Mouse (Mus musculus) cerebellum, adult 9-10 months (tissue): Measurements from ENCODE around the gene Gapvd1.

Experiments
- DNase-seq: peaks from one replicate; pipeline ENCODE4 v3.0.0; 2022

The Gapvd1 gene

DNA sequence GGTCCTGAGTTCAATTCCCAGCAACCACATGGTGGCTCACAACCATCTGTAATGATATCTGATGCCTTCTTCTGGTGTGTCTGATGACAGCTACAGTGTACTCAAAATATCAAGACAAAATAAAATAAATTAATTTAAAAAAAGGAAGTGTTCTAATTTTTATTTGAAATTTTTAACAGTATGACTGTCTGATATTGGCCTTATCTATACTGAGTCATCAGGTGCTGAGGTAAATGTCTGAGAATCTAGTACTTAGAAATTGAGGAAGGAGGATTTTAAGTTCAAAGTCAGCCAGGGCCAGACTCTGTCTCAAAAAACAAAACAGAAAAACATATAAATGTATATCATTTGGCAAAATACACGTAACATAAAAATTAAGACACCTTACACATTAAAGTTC lies 46.4 kb downstream of the Gapvd1 start:
- no peak for DNase-seq

DNA sequence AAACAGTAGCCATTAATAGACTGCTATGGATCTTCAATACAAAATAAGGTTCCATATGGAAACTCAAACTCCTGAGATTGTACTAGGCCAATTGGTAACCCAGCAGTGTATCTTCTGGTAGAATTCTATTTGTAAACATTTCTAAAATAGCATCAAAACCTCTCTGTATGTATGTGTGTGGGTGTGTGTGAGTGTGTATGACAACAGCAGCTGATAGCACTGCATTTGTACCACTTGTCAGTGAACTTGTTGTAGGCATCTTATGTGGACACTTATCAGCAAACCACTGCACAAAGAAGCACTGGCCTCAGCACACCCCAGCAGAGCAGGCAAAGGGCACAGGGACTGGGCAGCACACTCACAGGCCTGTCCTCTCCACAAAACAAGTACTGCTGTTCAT lies 58.4 kb downstream of the Gapvd1 start:
- no peak for DNase-seq

DNA sequence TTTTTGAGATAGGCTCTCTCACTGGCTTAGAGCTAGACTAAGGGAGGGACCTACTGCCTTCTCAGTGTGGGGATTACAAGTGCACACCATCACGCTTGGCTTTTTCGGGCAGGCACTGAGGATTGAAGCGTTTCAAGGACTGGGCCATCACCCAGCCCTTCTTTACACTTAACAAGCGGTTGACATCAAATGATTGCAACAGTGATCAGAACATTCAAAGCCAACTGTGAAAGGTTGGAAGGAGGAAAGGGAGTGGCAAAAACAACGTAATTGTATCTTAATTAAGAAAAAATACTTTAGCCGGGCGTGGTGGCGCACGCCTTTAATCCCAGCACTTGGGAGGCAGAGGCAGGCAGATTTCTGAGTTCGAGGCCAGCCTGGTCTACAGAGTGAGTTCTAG lies 62.2 kb downstream of the Gapvd1 start:
- DNase-seq: no peak

DNA sequence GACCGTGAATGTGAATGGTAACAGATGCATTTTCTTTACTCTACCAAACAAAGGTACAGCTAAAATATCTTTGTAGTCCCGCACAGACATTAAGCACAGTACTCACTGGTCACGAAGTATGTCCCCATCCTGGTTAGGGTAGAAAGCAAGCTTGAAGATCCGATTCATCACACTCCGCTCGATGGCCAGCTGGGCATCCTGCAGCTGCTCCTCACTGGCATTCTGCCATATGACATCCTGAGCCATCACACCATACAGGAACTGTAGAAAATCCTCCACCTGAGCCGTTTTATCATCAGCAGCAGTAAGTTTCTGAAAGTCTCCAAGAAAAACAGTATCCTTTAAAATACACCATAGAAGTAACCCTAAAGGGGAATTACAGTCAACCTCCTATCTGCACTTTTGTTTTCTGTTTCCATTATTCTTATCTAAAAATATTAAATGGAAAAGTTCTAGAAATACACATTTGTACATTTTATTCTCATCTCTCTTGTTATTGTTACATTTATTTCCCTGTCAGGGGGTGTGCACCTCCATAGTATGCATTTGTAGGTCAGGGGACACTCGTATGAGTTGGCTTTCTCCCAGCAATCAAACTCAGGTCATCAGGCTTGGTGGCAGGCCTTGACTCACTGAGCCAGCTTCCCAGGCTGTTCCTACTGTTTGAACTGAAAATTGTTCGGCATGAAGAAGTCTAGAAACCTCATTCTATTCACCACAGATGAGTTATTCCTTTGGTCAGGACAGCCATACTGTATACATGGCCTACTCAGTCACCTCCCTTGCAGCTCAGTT lies 70.8 kb downstream of the Gapvd1 start:
- DNase-seq: peak; percentile 44

DNA sequence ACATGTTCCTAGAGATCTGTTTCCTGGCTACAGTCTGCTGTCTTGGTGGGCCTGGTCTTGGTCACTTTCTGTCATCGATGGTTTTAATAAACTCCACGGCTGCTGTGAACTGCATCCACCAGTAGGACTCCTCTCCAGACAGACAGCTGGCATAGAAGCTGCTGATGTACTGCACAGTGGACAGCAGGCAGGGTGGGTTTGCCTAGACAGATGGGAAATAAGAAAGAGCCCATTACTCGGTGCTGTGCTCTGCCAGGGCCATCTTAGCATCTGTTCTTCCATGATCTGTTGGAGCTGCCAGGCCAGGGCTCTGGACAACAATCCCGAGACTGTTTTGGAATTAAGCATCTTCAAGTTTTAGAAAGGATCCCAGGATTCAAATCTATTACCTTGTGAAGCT lies 77.1 kb downstream of the Gapvd1 start:
- no peak for DNase-seq

DNA sequence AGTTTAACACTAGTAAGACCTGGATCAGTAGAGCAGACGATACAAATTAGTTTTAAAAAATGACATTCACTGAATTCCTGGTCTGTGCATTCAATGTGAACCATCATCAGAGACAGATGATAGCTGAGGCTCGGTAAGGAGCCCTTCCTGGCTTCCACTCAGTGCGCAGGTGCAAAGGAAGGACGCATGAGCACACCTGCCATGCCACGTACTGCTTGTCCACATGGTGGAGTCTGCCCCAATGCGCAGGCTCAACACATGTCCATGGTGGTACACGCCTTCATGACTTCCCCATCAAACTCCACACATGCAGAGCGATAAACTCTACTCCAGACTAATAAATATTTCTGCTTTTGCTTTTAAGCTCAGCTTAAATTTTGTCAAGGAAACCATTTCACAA lies 78.0 kb downstream of the Gapvd1 start:
- DNase-seq: no peak

DNA sequence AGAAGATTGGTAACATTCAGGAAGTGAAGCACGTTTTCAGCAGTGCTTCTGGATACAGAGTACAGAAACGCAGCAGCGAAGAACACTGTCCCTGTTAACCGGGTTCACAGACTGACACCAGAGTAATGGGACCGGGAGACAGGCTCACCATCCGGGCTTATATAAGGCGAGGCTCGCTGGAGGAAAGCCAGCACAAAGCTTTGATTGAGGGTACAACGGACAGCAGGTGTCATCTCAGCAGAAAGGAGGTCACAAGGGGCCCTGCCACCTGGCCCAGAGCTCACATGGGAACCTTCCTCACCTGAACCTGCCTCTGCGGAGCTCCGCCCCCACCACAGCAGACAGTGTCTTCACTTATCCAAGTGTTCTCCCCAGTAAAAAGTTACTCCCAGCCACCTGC lies 81.2 kb downstream of the Gapvd1 start:
- DNase-seq: peak; percentile 80

DNA sequence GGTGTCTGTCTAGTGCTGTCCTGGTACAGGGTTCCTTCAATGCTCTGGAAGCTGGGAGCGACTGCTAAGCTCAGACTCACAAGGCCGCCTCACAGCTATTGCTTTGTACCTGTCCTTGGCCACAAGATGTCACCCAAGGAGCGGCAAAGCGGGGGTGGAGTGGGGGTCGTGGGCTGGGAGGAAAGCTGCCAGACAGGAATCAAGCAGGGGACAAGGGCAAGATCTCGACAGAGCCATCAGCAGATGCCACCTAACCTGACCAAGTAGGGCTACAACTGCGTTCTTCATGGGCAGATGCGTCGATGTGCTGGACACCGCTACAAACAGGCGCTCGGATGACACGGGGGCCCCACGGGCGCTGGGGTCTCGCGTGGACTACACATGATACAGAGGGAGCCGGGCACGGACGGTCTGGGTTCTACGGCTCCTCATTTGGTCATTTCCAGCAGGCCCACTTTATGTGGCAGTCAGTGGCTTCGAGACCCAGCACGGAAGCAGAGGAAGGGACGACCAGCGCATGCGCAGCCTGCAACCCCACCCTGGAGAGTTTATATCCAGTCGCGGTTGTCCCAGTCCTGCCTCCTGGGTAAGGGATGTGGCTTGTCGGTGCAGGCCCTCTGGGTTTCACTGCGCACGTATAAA lies 83.5 kb downstream of the Gapvd1 start:
- peak; percentile 51 for DNase-seq

DNA sequence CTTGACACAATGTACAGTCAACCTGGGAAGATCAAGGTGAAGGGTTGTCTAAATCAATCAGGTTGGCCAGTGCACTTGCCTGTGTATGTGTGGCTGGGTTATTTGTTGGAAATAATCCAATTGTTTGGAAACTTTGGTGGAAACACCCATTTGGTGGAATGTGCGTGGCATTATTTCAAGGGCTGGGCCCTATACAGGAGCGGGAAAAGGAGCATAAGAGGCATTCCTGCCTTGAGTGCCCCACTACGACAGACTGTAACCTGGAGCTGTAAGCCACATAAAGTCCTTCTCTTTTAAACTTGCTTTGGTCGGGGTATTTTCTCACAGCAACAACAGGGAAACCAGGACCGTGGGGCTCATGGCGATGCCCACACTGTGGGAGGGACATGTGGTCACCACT lies 84.6 kb downstream of the Gapvd1 start:
- DNase-seq: no peak

DNA sequence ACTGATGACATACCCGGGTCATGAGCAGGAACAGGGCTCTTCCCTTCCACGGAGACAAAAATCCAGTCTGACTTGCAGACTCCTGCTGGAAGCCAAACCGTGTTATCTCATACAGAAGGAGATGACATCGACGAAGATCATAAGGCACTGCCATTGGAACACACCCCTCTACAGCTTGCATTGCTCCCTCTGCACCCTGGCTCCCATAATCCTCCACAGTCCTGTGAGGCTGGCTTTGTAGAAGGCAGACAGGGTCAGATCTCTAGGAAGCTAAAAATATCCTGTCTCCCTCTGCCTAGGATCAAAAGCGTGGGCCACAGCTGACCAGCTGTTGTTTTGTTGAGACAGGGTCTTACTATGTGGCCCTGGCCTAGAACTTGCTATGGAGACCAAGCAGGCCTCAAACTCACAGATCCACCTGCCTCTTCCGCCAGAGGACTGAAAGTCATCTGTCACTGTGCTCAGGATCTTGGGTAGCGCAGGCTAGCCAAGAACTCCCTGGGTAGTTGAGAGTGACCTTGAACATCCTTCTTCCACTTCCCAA lies 85.8 kb downstream of the Gapvd1 start:
- no peak for DNase-seq

DNA sequence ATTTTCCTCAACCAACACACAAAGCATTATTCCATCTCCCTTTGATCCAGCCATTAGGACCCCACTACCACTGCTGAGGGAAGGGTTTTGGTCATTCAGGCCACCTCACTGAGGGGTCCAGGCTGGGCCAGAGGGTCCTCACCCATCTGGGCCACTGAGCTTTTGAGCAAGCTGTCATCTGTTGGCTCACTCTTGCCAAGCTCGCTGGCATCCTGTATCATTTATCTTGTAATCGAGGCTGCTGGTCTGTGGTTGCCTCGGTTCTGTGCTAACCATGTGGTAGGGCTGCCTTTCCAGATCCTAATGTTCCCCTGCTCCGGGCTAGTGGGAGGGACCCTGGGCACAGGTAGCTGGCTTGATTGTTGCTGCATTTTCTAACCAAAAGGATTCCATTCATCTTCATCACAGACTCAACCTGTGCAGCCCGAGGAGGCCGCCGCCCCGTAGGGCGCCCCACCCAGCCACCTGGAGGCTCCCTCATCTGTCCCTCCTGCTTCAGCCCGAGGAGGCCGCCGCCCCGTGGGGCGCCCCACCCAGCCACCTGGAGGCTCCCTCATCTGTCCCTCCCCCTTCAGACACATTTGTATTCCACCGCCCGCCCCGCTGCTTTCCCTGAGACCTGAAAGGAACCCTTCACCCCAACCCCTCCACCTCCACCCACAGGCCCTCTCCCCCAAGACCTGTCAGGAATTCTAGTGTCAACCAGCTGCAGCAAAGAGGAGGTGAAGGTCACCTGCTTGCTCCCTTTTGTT lies 86.4 kb downstream of the Gapvd1 start:
- no peak for DNase-seq

DNA sequence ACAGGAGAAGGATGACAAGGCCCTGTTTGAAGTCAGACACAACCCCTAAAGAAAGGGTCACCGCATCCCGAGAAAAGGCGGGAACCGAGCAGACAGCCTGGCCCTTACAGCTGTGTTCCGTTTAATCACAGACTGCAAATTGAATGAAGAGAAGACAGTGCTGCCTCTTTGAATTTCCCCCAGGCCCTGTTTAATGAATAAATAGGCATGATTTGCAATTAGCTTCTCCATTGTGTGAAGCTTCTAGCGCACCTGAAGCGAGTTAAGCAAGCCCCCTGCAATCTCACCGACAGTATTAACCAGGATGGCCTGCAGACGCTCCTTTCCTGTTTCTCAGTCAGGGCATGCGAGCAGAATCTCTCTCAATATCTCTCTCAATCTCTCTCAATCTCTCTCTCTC lies 87.2 kb downstream of the Gapvd1 start:
- DNase-seq: no peak

DNA sequence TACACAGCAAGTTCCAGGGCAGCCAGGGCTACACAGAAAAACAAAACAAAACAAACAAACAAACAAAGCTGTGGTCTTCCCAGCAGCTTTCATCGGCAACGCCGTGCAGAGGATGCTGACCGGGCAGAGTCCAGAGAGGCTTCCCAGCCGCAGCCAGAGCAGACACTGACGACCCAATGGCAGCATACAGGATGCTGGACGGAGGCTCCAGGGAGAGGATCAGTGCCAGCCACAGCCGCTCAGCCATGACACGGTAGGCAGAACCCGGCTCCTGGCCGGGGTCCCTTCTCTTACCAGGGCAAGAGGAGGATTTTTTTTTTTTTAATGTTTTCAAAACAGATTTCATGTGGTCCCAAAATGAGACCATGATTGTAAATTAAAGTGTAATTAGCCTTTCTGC lies 107.6 kb downstream of the Gapvd1 start:
- DNase-seq: no peak

DNA sequence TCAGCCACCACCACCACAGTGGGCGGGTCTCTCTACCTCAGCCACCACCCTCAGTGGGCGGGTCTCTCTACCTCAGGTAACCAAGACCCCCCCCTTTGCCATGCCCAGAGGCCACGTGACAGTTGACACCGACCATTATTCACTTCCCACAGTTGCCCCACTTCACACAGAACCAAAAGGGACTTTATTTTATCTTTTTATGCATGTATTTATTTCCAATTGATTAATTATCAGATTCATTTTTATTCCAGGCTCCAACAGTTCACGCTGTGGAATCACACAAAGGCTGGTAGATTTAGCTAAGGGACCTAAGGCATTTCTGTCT lies 108.5 kb downstream of the Gapvd1 start:
- no peak for DNase-seq

DNA sequence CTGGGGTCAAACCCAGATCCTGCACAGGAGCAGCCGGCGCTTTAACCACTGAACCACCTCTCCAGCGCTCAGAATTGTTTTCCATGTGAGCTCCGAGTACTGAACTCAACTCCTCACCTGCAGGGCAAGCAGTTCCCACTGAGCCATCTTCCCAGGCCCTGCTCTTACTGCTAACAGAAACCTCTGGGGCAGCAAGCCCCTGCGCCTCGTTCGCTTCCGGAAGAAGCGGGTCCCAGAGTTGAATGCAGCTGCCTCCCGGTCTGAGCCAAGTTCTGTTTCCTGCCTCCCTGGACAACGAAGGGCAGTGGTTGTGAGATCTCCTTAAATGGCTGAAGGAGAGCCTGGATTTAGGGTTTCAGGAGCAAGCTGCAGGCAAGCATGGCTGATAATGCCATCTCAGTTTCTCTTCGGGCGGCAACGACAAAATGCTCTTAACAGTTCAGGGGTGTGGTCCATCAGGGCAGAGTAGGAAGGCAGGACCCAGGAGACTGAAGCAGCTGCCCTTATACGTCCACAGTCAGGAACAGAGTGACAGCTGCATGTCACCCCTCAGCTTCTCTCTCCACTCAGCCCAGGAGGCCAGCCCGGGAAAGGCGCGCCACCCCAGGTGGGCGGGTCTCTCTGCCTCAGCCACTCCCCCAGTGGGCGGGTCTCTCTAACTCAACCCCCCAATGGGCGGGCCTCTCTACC lies 109.0 kb downstream of the Gapvd1 start:
- no peak for DNase-seq

DNA sequence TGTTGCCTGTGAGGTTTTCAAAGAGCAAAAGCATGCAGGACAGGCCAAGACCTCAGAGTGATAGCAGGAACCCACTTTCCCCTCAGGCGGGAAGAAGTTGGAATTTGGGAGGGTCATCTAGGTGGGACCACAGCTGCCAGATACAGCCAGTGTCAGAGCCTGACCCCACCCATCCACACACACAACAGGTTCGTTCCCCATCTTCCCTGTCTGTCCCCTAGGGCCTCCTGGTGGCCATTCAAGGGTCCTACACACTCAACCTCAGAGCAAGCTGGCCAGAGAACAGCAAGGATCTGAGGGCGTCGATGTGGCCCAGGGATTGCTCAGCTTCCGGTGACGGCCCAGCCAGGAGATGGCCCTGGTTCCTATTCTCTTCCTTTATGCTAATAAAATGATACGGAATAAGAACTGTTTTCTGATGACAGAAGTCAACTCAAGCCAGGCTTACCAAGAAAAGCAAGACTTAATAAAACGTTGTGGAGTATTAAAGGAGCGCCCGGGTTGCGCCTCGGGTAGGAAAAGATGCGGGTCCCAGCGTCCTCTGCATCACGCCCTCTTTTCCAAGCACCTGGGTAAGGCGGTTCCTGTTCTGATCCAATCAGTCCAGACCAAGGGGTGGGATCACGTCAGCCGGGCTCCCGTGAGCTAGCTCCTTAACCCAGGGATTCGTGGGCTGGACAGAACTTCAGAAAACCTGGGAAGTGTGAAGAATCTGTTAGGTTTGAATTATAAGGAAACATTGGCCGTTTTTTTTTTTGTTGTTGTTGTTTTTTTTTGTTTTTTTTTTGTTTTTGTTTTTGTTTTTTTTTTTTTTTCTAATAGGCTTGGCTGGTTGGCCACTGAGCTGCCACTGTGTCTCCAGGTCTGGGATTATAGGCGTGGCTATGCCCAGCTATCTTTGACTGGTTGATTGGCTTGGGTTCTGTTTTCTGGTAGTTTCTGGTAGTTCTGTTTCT lies 110.2 kb downstream of the Gapvd1 start:
- DNase-seq: no peak

DNA sequence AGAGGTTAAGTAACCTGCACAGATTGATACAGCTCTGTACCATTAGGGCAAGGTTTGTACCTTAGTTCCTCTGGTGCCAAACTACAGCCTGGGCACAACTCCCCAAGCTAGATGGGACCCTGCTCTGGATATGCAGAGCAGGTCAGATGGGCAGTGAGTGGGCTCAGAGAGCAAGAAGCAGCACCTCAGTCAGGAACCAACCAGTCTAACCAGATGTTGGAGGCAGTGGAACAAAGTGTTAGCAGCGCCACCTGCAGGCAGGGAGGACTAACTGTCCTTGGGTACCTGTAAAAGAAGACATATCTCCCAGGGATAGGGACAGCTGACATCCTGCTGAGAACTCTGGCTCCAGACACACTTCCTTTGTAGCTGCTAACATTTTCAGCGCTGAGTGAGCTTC lies 112.7 kb downstream of the Gapvd1 start:
- no peak for DNase-seq

DNA sequence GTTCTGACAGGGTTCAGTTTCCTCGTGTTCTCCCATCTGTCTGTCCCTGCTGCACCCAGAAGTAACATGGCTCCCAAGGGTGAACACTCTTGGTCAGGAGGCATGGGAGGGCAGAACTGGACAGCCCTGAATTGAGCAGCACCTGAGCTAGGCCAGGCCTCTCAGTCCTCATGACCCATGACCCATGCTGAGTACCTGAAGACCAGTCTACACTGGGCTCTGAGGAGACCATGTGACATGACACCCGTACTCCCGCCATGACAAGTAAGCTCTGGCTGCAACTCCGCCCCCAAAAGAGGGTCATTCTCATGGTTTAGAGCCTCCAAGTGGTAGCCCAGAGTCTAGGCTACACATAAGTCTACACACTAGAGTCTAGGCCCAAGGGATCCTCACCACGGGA lies 115.3 kb downstream of the Gapvd1 start:
- no peak for DNase-seq

DNA sequence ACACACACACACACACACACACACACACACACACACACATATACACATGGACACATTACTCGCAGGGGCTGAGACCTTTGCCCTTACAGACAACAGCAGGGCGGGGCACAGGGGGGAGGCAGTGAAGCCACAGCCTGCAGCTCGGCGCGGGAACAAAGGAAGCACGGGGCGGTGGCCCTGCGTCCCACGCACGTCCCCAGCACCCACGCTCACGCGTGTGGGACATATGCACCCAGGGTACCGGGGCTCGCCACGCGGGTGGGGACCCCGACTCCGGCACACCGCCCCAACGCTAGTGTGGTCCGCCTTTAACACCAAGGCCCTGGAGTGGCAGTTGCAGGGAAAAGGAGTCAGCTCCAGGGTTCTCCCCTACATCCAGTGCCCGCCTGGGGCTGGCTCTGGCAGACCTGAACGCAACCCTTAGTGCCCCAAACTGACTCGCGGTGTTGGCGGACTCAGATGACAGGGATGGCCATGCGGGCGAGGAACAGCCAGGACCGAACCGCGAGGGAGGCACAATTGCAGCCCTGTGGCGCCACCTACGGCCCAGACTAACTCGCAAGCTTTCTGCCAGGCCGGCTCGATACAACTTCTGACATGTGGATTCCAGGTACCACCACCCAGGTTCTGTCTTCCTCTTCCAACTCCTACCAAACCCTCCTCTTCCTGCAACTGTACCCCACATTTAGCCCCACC lies 115.9 kb downstream of the Gapvd1 start:
- peak; percentile 82 for DNase-seq

DNA sequence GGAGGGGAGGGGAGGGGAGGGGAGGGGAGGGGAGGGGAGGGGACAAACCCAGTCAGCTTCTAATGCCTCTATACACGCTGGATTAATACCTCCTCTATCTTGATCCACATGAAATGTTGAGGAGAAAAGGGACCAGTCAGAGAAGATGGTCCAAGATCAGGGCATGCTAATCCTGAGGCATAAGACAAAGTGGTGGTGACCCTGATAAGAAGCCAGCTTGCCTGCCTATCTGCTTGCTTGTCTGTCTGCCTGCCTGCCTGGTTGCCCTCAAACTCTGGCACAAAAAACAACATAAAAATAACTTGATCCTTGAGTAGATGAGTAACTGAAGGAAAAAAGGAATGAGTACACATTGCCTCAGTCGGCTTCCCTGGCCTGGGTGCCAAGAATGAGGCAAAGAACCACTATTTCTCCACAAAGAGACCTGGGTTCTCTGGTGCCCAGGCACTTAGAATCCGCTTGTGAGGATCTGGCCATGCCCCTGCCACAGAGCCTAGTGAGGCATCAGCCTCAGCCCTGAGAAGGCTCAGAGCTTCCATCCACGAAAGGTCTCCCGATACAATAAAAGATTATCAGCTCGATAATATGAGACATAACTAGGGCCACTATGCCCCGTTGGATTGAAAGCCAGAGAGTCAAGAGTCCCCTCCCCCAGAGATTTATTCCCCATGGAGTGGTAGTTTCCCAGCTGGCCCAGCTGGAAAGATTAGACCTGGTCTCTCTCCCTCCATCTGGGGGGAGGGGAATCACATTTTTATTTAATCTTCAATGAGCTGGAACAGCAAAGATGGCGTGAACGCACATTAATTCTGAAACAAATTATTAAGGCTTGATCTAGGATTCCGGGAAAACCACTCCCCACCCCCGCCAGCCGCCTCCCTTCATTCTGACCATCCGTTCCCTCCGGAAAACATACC lies 119.5 kb downstream of the Gapvd1 start:
- DNase-seq: no peak
